In the genomic region with DNA sequence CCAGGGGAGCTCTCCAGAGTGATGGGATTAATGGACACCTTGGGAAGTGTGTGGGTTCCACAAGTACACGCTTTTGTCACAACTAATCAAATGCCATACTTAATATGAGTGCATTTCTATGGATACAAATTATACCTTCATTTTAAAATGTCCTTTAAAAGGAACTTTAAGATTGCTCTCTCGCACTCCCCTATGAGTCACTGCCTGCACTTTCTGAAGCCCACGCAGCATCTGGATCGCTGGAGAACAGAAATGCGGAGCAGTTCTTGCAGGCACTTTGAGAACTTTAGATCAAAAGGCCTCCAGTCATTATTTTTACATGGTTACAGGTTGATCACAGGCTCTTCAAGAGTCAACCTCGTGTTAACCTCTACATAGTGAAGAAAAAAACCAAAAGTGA, we compare ENCODE assay signal across 17 mouse cellular contexts.
DNase-seq lines count a peak whose midpoint lies in the region.
"Had no signal": no experiment of that assay in that cellular context is flagged by ENCODE, and none has a peak within 500 bp of the region (broad histone marks: within the 10 kb centered on the region; RNA-seq: fewer than 3 reads in every experiment).

No protein-coding gene starts in this region.

- peak; percentile 32 to 34 for DNase-seq in layer of hippocampus, adult 8-10 months (ENCODE audit: low spot score in 2 of 2)
- no peak for DNase-seq in layer of hippocampus, postnatal 14 days (ENCODE audit: low spot score in 2 of 2)
- DNase-seq in frontal cortex, adult 2 months (ENCODE audit: extremely low spot score in 1 of 2, low spot score in 1 of 2), result peak; percentile 79 to 86
- DNase-seq in left cerebral cortex, adult 9 months (ENCODE audit: low spot score in 2 of 2), result peak; percentile 78 to 80
- peak; percentile 30 for DNase-seq in right cerebral cortex, postnatal 14 days
- no peak for DNase-seq in ovary, postnatal 10 days (ENCODE audit: low spot score)
- DNase-seq in spleen, postnatal 4 days (ENCODE audit: low spot score in 2 of 2), result no peak
- DNase-seq in cerebellum, postnatal 14 days, result no peak
- DNase-seq: adrenal gland, postnatal 25 days; cerebellum, adult 11-12 months; cerebellum, postnatal 36 days; forebrain, postnatal 0 days; gastrocnemius, postnatal 25 days; liver; lung, postnatal 10 days; midbrain, embryonic 14.5 days; thymus, postnatal 14 days had no signal

Comparison
In these comparisons a context has a peak if more than half of its experiments do, and no peak if none do; other contexts are left out.
1. DNase-seq: peak in layer of hippocampus, adult 8-10 months (2 of 2), frontal cortex, adult 2 months (2 of 2), left cerebral cortex, adult 9 months (2 of 2) and right cerebral cortex, postnatal 14 days (single experiment); none in layer of hippocampus, postnatal 14 days (0 of 2), ovary, postnatal 10 days (single experiment), spleen, postnatal 4 days (0 of 2) and cerebellum, postnatal 14 days (0 of 2).